Mouse (Mus musculus) myocyte (in vitro differentiated cells): ENCODE data around the gene Gm8773. TPM values are rescaled to one million over a fixed set of nuclear protein-coding genes. Genes with fewer than 3 reads are reported as not detected.

Source experiments
- H3K27me3 ChIP-seq: one replicate; pipeline ENCODE4 v1.6.1; 2011; ENCODE audit not compliant: control insufficient read depth, insufficient read depth, insufficient read length
- H3K36me3 ChIP-seq: one replicate; pipeline ENCODE4 v1.6.1; 2011; ENCODE audit not compliant: control insufficient read depth, insufficient read depth
- H3K4me2 ChIP-seq: one replicate; pipeline ENCODE4 v1.6.1; 2011; ENCODE audit warnings: low read depth, control low read depth
- H3K4me3 ChIP-seq: one replicate; pipeline ENCODE4 v1.5.1; 2011; ENCODE audit warnings: mild to moderate bottlenecking, control low read depth, moderate library complexity
- H3K79me2 ChIP-seq: one replicate; pipeline ENCODE4 v1.6.1; 2011; ENCODE audit not compliant: control insufficient read depth, insufficient read depth
- H3ac ChIP-seq: one replicate; pipeline ENCODE4 v1.6.1; 2011; ENCODE audit not compliant: control insufficient read depth, insufficient read length
- CEBPB ChIP-seq: IDR thresholded peaks from 2 replicates; pipeline ENCODE4 v1.6.1; 2011; ENCODE audit warnings: mild to moderate bottlenecking, moderate library complexity; ENCODE audit not compliant: poor library complexity, insufficient read depth, severe bottlenecking
- E2F4 ChIP-seq: IDR thresholded peaks from one replicate; pipeline ENCODE4 v1.6.1; 2011; ENCODE audit warnings: mild to moderate bottlenecking, control low read depth, moderate library complexity; ENCODE audit not compliant: insufficient read depth
- MAX ChIP-seq: IDR thresholded peaks from one replicate; pipeline ENCODE4 v1.6.1; 2011; ENCODE audit warnings: low read depth, mild to moderate bottlenecking, control low read depth
- MYOD1 ChIP-seq, 3 experiments: IDR thresholded peaks; one replicate each; pipeline ENCODE4 v1.6.1; 2011; ENCODE audit warnings: control low read depth in 2 of 3, low read depth in 2 of 3, mild to moderate bottlenecking in 2 of 3, moderate library complexity in 1 of 3; ENCODE audit not compliant: insufficient read length in 2 of 3, control insufficient read depth in 1 of 3
- MYOG ChIP-seq, 3 experiments: IDR thresholded peaks; one replicate each; pipeline ENCODE4 v1.6.1; 2011; ENCODE audit warnings: control low read depth in 2 of 3, low read depth in 2 of 3, mild to moderate bottlenecking in 2 of 3; ENCODE audit not compliant: insufficient read length in 2 of 3, control insufficient read depth in 1 of 3, insufficient read depth in 1 of 3
- POLR2A ChIP-seq: IDR thresholded peaks from one replicate; pipeline ENCODE4 v1.6.1; 2011; ENCODE audit warnings: low read depth, mild to moderate bottlenecking, control low read depth, moderate library complexity; ENCODE audit not compliant: insufficient read length
- POLR2AphosphoS2 ChIP-seq: IDR thresholded peaks from one replicate; pipeline ENCODE4 v1.6.1; 2011; ENCODE audit warnings: low read depth, control low read depth; ENCODE audit not compliant: insufficient read length
- REST ChIP-seq: IDR thresholded peaks from one replicate; pipeline ENCODE4 v1.6.1; 2011; ENCODE audit warnings: mild to moderate bottlenecking, control low read depth, moderate library complexity; ENCODE audit not compliant: insufficient read depth, insufficient read length
- SRF ChIP-seq: IDR thresholded peaks from one replicate; pipeline ENCODE4 v1.6.1; 2011; ENCODE audit warnings: low read depth; ENCODE audit not compliant: control insufficient read depth, insufficient read length
- TCF12 ChIP-seq: IDR thresholded peaks from one replicate; pipeline ENCODE4 v1.6.1; 2011; ENCODE audit warnings: mild to moderate bottlenecking, control low read depth; ENCODE audit not compliant: poor library complexity, insufficient read depth, severe bottlenecking
- TCF3 ChIP-seq: IDR thresholded peaks from one replicate; pipeline ENCODE4 v1.6.1; 2011; ENCODE audit warnings: low read depth, control low read depth; ENCODE audit not compliant: insufficient read length
- USF1 ChIP-seq: IDR thresholded peaks from one replicate; pipeline ENCODE4 v1.6.1; 2011; ENCODE audit warnings: low read depth, mild to moderate bottlenecking, control low read depth, moderate library complexity
- polyA plus RNA-seq: library from polyadenylated mRNA; unstranded; fragments of >200 nt; fragmentation: generic; extraction: Trizol; gene quantifications from one replicate; pipeline ENCODE4 v1.2.1, GENCODE M21; 2012; ENCODE audit warnings: missing spikeins

Gene Gm8773
- polyA plus RNA-seq: 0.44 TPM

DNA sequence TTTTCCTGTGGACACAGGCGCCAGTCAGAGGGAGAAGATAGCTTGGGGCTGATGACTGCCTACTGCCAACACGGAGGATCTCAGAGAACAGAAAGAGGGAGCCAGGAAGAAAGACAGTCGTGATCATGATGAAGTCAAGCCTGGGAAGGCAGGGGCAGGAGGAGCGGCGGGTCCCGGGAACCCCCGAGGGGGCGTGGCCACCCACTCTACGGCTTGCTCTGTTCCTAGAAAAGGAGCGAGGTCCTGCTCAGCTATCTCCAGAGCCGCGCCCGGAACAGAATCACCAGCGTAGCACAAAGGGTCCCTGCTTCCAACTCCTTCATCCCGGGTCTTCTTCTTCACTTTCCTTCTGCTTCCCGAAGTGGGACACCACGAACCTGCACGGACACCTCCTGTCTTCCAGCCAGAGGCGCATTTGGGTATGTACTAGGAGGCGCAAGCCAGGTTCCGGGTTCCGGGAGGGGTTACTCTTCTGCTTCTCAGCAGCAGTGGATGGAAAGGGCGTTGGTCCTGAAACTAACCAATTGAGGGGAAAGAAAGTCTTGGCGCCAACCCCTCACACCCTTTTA is at the start of gene Gm8773:
TSS of gene Gm8773 (plus strand) at position 51 of the 569 bp plus-strand sequence.
- no peak within 1 kb of the TSS for H3ac ChIP-seq
- no peaks in the 10 kb centered on the region for H3K27me3 ChIP-seq
- H3K79me2 ChIP-seq: no peaks in the 10 kb centered on the region
- peak within 1 kb of the TSS; percentile 80 for H3K4me2 ChIP-seq
- TF ChIP-seq POLR2AphosphoS2: no peak
- no peak for TF ChIP-seq TCF12
- H3K36me3 ChIP-seq: no peaks in the 10 kb centered on the region
- peak within 1 kb of the TSS; percentile 38 for H3K4me3 ChIP-seq

GRCm38 (mm10) chr5:5533656-5534420 is 39.8 kb upstream of the Gm8773 start:
- TF ChIP-seq CEBPB (no peak), MYOD1 (IDR thresholded peaks at IDR 0.05; ENCODE audit: control insufficient read depth in 1 of 3, insufficient read length in 2 of 3, low read depth in 2 of 3) (no peak), TCF3 (no peak), POLR2A (no peak), REST (no peak), TCF12 (no peak), E2F4 (no peak), MAX (no peak), MYOG (IDR thresholded peaks at IDR 0.05; ENCODE audit: control insufficient read depth in 1 of 3, insufficient read depth in 1 of 3, insufficient read length in 2 of 3, low read depth in 2 of 3) (no peak), SRF (no peak)
- H3K36me3 ChIP-seq: no peaks in the 10 kb centered on the region

GRCm38 (mm10) chr5:5536131-5536530 is 37.5 kb upstream of the Gm8773 start:
- H3K4me2 ChIP-seq: no peak overlapping the region
- H3ac ChIP-seq: no peak overlapping the region
- TF ChIP-seq MYOD1 (IDR thresholded peaks at IDR 0.05; ENCODE audit: control insufficient read depth in 1 of 3, insufficient read length in 2 of 3, low read depth in 2 of 3): no peak
- no peak overlapping the region for H3K4me3 ChIP-seq
- no peaks in the 10 kb centered on the region for H3K27me3 ChIP-seq
- H3K79me2 ChIP-seq: no peaks in the 10 kb centered on the region
- H3K36me3 ChIP-seq: peaks cover 5% of the 10 kb centered on the region

More at GRCm38 (mm10) chr5:5533656-5534420, 39.8 kb upstream of the Gm8773 start:
- Histone ChIP-seq H3K4me2 (no peak overlapping the region), H3K4me3 (no peak overlapping the region), H3K79me2 (no peaks in the 10 kb centered on the region), H3ac (no peak overlapping the region), H3K27me3 (no peaks in the 10 kb centered on the region)

DNA sequence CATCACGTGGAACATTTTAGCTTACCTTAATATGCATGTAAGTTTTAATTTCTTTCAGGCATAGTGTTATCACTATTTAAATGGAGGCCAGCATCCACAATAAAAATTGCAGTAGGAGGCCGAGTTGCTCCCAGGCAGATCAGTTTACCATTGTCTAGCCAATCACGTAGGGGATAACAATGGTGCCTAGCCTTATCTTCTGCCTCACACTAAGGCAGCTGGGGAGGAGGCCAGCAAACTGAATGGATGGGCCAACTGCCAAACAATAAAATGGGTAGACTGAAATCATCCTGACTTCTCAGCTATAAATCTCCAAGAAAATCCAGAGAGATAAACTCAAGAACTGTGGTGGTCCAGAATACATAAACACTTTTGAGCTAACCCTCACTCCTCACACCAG is 33.8 kb upstream of the Gm8773 start:
- Histone ChIP-seq H3K4me2 (peak overlapping the region; percentile 22), H3K27me3 (no peaks in the 10 kb centered on the region), H3K36me3 (peaks cover 16% of the 10 kb centered on the region), H3ac (no peak overlapping the region), H3K79me2 (no peaks in the 10 kb centered on the region), H3K4me3 (no peak overlapping the region)
- TF ChIP-seq POLR2AphosphoS2: no peak
- no peak for TF ChIP-seq USF1
- no peak for TF ChIP-seq TCF12
- no peak for TF ChIP-seq MYOD1 (IDR thresholded peaks at IDR 0.05; ENCODE audit: control insufficient read depth in 1 of 3, insufficient read length in 2 of 3, low read depth in 2 of 3)

DNA sequence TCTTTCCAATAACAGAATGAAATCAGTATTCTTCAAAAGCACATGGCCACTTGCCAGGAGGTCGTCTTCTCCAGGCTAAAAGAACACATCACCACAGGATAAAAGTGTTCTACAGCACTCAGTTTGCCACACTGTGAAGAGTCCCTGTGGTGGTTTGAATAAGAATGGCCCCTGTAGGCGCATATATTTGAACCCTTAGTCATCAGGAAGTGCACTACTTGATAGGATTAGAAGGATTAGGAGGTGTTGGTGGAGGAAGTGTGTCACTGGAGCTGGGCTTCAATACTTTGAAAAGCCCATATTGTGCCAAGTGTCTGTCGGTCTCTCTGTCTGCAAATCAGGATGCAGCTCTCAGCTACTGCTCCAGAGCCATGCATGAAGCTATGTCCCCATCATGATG is 33.2 kb upstream of the Gm8773 start:
- H3K4me3 ChIP-seq: no peak overlapping the region
- TF ChIP-seq REST: no peak
- TF ChIP-seq POLR2AphosphoS2: no peak
- TF ChIP-seq POLR2A: no peak
- TF ChIP-seq E2F4: no peak
- TF ChIP-seq MAX: no peak
- TF ChIP-seq USF1: no peak
- no peak for TF ChIP-seq TCF12
- no peak for TF ChIP-seq MYOD1 (IDR thresholded peaks at IDR 0.05; ENCODE audit: control insufficient read depth in 1 of 3, insufficient read length in 2 of 3, low read depth in 2 of 3)
- no peak for TF ChIP-seq CEBPB
- no peak for TF ChIP-seq SRF
- no peak for TF ChIP-seq TCF3
- TF ChIP-seq MYOG (IDR thresholded peaks at IDR 0.05; ENCODE audit: control insufficient read depth in 1 of 3, insufficient read depth in 1 of 3, insufficient read length in 2 of 3, low read depth in 2 of 3): no peak
- no peaks in the 10 kb centered on the region for H3K79me2 ChIP-seq
- H3K4me2 ChIP-seq: peak overlapping the region; percentile 22
- H3K36me3 ChIP-seq: peaks cover 16% of the 10 kb centered on the region
- no peaks in the 10 kb centered on the region for H3K27me3 ChIP-seq
- H3ac ChIP-seq: no peak overlapping the region
